Mouse (Mus musculus): ENCODE measurements around the gene Grk2.

- TF ChIP-seq CTCF (IDR thresholded peaks at IDR 0.05; ENCODE audit: low read depth) (no peak), EP300 (IDR thresholded peaks at IDR 0.05; ENCODE audit: low read depth) (no peak)
Observed at GRCm38 (mm10) chr19:4254230-4254629, 51.8 kb downstream of the Grk2 start.

All from heart, postnatal 0 days (tissue).